Mouse (Mus musculus): ENCODE measurements at regions not wholly inside any gene's neighbourhood (a gene's known extent, or its start where the extent isn't known, plus 50 kb on each side); places are given as distances from the start of the nearest gene placed in this dataset.

DNA sequence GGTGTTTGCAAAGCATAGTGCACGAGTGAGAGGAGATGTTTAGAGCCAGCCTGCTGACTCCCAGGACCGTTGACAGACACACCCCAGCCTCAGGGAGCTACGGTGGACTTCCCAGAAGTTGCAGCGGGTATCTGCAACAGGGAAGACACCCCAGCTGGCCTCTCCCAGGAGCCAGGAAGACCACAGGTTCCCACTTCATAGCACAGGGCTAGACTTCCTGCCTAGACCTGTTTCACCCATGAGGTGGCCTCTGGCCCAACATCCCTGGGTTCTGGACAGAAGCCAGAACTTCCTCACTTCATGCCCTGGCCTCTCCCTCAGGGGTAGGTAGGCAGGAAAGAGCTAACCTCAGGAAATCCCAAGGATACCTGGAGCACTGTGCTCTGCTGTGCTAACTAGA lies 66.7 kb upstream of the Hand1 start:
- no peak for DNase-seq

DNA sequence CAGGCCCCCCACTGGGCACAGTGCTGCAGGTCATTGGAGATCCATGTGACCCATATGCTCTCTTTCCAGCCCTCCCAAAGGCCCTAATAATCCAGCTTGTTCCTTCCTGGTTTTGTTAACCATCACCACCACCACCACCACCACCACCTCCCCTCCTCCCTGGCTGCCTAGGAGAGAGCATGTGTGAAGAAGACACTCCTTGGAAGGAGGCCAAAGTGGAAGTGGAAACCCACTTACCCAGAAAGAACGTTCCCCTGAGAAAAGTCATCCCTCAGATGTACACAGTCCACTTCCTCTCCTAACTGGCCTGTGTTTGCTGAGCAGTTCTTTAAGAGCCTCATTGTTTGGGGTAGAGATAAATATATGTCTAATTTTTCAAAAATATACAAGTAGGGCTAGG lies 62.9 kb upstream of the Hand1 start:
- DNase-seq, result peak; percentile 42 to 45

DNA sequence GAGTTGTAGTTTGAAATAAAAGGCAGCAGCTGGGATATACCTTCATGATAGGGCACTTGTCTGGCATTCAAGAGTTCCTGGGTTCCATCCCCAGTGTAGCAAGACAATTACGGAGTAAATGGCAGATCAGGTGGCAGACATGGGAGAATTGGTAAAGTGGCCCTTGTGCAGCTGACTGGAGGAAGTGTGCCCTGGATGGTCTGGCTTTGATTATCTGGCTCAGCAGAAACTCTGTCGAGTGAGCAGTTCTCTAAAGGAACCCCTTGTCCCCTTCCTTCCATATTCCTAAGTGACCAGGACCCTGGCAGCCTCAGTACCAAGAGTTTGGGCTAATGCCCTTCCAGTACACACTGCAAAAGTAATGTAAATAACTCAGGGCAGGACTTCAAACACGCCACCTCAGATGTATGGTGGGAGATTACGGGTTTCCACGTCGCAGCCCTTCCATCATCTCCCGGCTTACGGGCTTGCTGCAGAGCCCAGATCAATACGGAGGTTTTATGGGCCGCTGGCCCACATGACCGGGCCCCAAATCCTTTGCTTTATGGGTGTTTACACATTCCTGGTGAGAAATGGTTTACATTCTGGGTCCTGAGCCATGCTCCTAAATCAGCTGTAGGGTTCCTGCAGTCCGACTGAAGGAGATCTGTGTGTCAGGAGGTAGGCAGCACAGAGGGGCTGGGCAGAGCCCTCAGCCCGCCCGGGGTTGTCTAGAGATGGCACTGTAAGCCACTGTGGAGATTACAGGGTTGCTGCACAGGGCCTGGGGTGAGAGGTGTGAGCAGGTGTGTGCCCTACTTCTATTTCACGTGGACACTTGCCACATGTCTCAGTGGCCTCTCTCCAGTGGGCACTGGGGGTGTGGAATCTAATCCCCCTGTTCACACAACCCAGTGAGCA lies 50.4 kb upstream of the Hand1 start:
- DNase-seq, result no peak
